Mouse (Mus musculus) myocyte (in vitro differentiated cells): Measurements from ENCODE around the gene Fam219a.

Source experiments
- E2F4 ChIP-seq: IDR thresholded peaks from one replicate; pipeline ENCODE4 v1.6.1; 2011; ENCODE audit warnings: mild to moderate bottlenecking, control low read depth, moderate library complexity; ENCODE audit not compliant: insufficient read depth
- MAX ChIP-seq: IDR thresholded peaks from one replicate; pipeline ENCODE4 v1.6.1; 2011; ENCODE audit warnings: low read depth, mild to moderate bottlenecking, control low read depth
- MYOD1 ChIP-seq, 3 experiments: IDR thresholded peaks; one replicate each; pipeline ENCODE4 v1.6.1; 2011; ENCODE audit warnings: control low read depth in 2 of 3, low read depth in 2 of 3, mild to moderate bottlenecking in 2 of 3, moderate library complexity in 1 of 3; ENCODE audit not compliant: insufficient read length in 2 of 3, control insufficient read depth in 1 of 3
- MYOG ChIP-seq, 3 experiments: IDR thresholded peaks; one replicate each; pipeline ENCODE4 v1.6.1; 2011; ENCODE audit warnings: control low read depth in 2 of 3, low read depth in 2 of 3, mild to moderate bottlenecking in 2 of 3; ENCODE audit not compliant: insufficient read length in 2 of 3, control insufficient read depth in 1 of 3, insufficient read depth in 1 of 3
- POLR2A ChIP-seq: IDR thresholded peaks from one replicate; pipeline ENCODE4 v1.6.1; 2011; ENCODE audit warnings: low read depth, mild to moderate bottlenecking, control low read depth, moderate library complexity; ENCODE audit not compliant: insufficient read length
- POLR2AphosphoS2 ChIP-seq: IDR thresholded peaks from one replicate; pipeline ENCODE4 v1.6.1; 2011; ENCODE audit warnings: low read depth, control low read depth; ENCODE audit not compliant: insufficient read length
- TCF12 ChIP-seq: IDR thresholded peaks from one replicate; pipeline ENCODE4 v1.6.1; 2011; ENCODE audit warnings: mild to moderate bottlenecking, control low read depth; ENCODE audit not compliant: poor library complexity, insufficient read depth, severe bottlenecking
- TCF3 ChIP-seq: IDR thresholded peaks from one replicate; pipeline ENCODE4 v1.6.1; 2011; ENCODE audit warnings: low read depth, control low read depth; ENCODE audit not compliant: insufficient read length
- USF1 ChIP-seq: IDR thresholded peaks from one replicate; pipeline ENCODE4 v1.6.1; 2011; ENCODE audit warnings: low read depth, mild to moderate bottlenecking, control low read depth, moderate library complexity

DNA sequence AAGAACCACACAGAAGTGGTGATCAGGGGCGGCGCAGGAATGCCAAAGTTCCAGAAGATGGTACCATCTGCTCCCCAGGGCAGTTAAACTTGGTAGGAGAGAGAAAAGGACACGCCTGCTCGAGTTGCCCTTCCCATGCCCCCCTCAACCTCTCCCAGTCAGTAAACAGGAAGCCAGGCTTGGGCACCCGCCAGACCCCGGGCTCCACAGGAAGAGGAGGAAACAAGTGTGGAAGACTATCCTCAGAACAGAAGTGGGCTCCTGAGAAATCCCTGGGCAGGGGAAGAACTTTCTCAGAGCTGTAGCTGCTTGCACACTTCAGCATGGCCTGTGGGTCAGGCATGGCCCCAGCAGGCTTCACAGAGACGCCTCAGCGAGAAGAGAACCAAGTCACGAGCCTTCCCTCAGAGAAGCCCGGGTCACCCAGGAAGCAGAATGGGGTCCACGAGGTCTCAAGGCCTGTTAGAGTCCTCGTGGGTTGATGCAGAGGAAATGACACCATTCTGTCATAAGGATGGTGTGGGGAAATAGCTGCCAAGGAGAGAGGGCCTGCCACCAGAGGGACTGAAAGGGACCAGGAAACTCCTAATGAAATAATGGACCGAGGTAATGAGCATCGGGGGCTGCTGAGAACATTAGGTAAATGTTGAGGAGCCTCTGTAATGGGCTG lies 14.2 kb downstream of the Fam219a start:
- TF ChIP-seq MYOD1 (IDR thresholded peaks at IDR 0.05; ENCODE audit: control insufficient read depth in 1 of 3, insufficient read length in 2 of 3, low read depth in 2 of 3) (no peak), POLR2A (no peak), MYOG (IDR thresholded peaks at IDR 0.05; ENCODE audit: control insufficient read depth in 1 of 3, insufficient read depth in 1 of 3, insufficient read length in 2 of 3, low read depth in 2 of 3) (no peak), MAX (no peak), USF1 (no peak), TCF12 (no peak), POLR2AphosphoS2 (no peak), E2F4 (no peak), TCF3 (no peak)
